Mouse (Mus musculus) testis, adult 2 months (tissue): ENCODE results near the gene Dis3. TPM values are rescaled to one million over a fixed set of nuclear protein-coding genes. Genes with fewer than 3 reads are reported as not detected.

Experiments
- H3K27ac ChIP-seq: fragments of 200-500 bp; 2 replicates; pipeline ENCODE4 v1.5.1; 2012; ENCODE audit warnings: low read depth, low read length; ENCODE audit not compliant: control insufficient read depth, insufficient read depth
- H3K27me3 ChIP-seq: fragments of 200-500 bp; 2 replicates; pipeline ENCODE4 v1.6.1; 2012; ENCODE audit warnings: mild to moderate bottlenecking, low read length, moderate library complexity; ENCODE audit not compliant: control insufficient read depth, insufficient read depth
- H3K36me3 ChIP-seq: fragments of 200-500 bp; 2 replicates; pipeline ENCODE4 v1.6.1; 2012; ENCODE audit warnings: mild to moderate bottlenecking, low read length; ENCODE audit not compliant: control insufficient read depth, insufficient read depth
- H3K4me1 ChIP-seq: fragments of 200-500 bp; 2 replicates; pipeline ENCODE4 v1.6.1; 2012; ENCODE audit warnings: low read length; ENCODE audit not compliant: control insufficient read depth, insufficient read depth
- H3K4me3 ChIP-seq: fragments of 200-500 bp; 2 replicates; pipeline ENCODE4 v1.5.1; 2012; ENCODE audit warnings: low read depth, mild to moderate bottlenecking, low read length, moderate library complexity, mixed read lengths; ENCODE audit not compliant: control insufficient read depth
- CTCF ChIP-seq: fragments of 200-500 bp; IDR thresholded peaks from 2 replicates; pipeline ENCODE4 v1.5.1; 2012; ENCODE audit warnings: low read depth, mild to moderate bottlenecking, inconsistent platforms, low read length, moderate library complexity; ENCODE audit not compliant: control insufficient read depth, insufficient read depth, insufficient replicate concordance
- POLR2A ChIP-seq: fragments of 200-500 bp; IDR thresholded peaks from 2 replicates; pipeline ENCODE4 v1.6.1; 2012; ENCODE audit warnings: low read depth, mild to moderate bottlenecking, inconsistent platforms, low read length, moderate library complexity; ENCODE audit not compliant: control insufficient read depth
- polyA plus RNA-seq: library from polyadenylated mRNA; depleted of rRNA; stranded (reverse); fragments of >200 nt; gene quantifications from 2 replicates; pipeline ENCODE4 v1.2.3, GENCODE M21; 2012

The Dis3 gene
- polyA plus RNA-seq, 1 experiment = 23.0 TPM

- H3K27me3 ChIP-seq = no peaks in the 10 kb centered on the region
- H3K27ac ChIP-seq = no peak overlapping the region
- TF ChIP-seq CTCF = no peak
- TF ChIP-seq POLR2A = no peak
- H3K4me3 ChIP-seq = no peak overlapping the region
- H3K36me3 ChIP-seq = no peaks in the 10 kb centered on the region; the same call in 1 of the 2 replicates
- no peaks in the 10 kb centered on the region for H3K4me1 ChIP-seq
Measured at GRCm38 (mm10) chr14:99129050-99129449, 29.5 kb upstream of the Dis3 start.

DNA sequence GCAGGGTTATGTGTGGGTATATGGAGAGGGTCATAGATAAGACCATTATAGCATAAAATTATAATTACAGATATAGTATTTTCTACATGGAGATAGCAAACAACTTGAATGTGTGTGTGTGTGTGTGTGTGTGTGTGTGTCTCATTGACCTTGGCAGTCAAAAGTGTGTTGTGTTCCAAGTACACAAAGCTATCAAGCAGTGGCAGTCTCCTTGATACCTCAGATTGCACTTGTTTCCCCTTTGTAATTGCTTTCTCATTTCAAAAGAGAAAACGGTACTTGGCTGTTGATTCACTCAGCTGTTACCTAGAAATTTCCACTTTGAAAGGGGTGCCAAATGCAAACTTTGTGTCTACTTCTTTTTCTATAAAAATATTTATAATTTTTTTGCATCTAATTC lies 27.9 kb upstream of the Dis3 start:
- H3K27me3 ChIP-seq = no peaks in the 10 kb centered on the region
- TF ChIP-seq CTCF (no peak), POLR2A (no peak)
- H3K4me1 ChIP-seq = no peaks in the 10 kb centered on the region
- H3K36me3 ChIP-seq = no peaks in the 10 kb centered on the region; the same call in 1 of the 2 replicates
- no peak overlapping the region for H3K27ac ChIP-seq
- H3K4me3 ChIP-seq = no peak overlapping the region

- H3K27ac ChIP-seq = no peak overlapping the region
- TF ChIP-seq CTCF = no peak
- no peak for TF ChIP-seq POLR2A
Measured at GRCm38 (mm10) chr14:99126713-99127112, 27.1 kb upstream of the Dis3 start.

GRCm38 (mm10) chr14:99124076-99124475 lies 24.5 kb upstream of the Dis3 start:
- Histone ChIP-seq H3K27ac (no peak overlapping the region), H3K36me3 (no peaks in the 10 kb centered on the region), H3K4me3 (no peak overlapping the region), H3K4me1 (no peaks in the 10 kb centered on the region), H3K27me3 (no peaks in the 10 kb centered on the region)
- TF ChIP-seq CTCF (no peak), POLR2A (no peak)

More at GRCm38 (mm10) chr14:99126713-99127112, 27.1 kb upstream of the Dis3 start:
- Histone ChIP-seq H3K36me3 (no peaks in the 10 kb centered on the region; the same call in 1 of the 2 replicates), H3K4me3 (no peak overlapping the region), H3K27me3 (no peaks in the 10 kb centered on the region), H3K4me1 (no peaks in the 10 kb centered on the region)

DNA sequence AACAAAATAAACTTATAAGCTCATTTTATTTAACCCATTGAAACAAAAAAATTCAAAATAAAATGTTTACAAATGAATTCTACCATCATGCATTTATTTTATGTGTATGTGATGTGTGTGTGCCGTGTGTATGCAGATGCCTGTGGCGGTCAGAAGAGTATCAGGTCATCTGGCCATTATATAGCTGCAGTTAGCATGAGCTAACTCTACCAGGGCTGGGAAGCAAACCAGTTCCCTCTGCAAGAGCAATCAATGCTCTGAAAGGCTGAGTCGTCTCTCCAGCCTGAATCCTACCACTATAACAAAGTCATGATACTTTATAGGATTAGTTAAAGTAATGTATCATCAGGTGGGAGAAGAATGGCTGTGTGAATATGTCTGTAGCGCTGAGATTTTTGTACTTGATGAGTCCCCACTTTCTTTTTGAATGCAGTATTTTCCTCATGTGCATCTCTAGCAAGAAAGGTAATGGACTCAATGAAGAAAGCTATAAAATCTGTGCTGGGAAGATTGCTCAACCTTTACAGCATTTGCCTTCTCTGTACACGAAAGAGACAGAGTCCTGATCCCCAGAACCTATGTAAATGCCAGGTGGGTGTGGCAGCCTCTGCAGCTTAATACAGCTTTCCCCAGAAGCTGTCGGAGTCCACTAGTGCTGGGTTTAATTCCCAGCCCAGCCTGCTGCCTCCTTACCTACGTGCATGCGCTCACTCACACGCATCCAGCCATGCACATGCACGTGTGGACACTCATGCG lies 22.2 kb upstream of the Dis3 start:
- TF ChIP-seq CTCF (no peak), POLR2A (no peak)
- H3K4me1 ChIP-seq = no peaks in the 10 kb centered on the region

DNA sequence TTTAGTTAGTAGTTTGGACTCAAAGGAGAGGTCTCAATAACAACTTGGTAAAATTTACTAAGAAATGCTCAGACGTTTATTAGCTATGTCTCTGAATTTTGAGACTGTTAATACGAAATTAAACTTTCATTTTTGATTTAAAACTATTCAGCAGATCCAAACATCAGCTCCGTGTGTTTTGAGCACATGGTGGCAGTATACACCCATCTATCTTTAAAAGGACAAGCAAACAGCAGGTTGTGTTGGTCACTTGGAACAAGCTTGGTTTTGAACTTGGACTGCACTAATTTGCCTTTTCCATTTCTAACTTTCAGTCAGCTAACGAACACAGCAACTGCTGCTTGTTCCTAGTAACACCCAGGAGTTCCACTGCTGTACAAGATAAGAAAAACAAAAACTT lies 18.0 kb upstream of the Dis3 start:
- Histone ChIP-seq H3K27ac (no peak overlapping the region), H3K4me3 (no peak overlapping the region), H3K27me3 (no peaks in the 10 kb centered on the region), H3K36me3 (peaks cover 1% of the 10 kb centered on the region; the same call in 1 of the 2 replicates), H3K4me1 (no peaks in the 10 kb centered on the region)
- TF ChIP-seq CTCF = no peak
- TF ChIP-seq POLR2A = no peak

More for the DNA sequence above, 22.2 kb upstream of the Dis3 start:
- no peaks in the 10 kb centered on the region for H3K36me3 ChIP-seq
- H3K27ac ChIP-seq = no peak overlapping the region
- no peaks in the 10 kb centered on the region for H3K27me3 ChIP-seq
- H3K4me3 ChIP-seq = no peak overlapping the region

DNA sequence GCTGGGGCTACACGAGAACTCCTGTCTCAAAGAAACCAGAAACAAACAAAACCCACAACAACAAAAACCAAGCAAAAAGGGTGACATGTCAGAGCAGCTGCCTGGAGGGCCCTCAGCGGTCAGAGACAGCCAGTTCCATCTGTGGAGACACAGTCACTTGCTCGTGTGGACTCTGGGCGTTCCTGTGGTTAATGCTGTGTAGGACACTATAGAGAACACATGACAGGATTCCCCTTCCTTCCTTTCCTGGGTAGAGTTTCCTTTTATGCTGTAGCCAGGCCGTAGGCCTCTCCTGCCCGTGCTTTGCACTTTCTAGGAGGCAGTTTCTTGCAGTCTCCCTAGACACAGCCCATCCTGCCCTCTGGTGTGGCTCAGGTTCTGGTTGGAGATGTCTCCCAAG lies 9.2 kb upstream of the Dis3 start:
- H3K36me3 ChIP-seq = peaks cover 1% of the 10 kb centered on the region; the same call in 1 of the 2 replicates
- H3K27me3 ChIP-seq = no peaks in the 10 kb centered on the region
- no peak overlapping the region for H3K4me3 ChIP-seq
- H3K4me1 ChIP-seq = no peaks in the 10 kb centered on the region
- no peak for TF ChIP-seq POLR2A
- TF ChIP-seq CTCF = no peak
- H3K27ac ChIP-seq = no peak overlapping the region
